Mouse (Mus musculus) liver, adult 2 months (tissue): ENCODE data around the gene Tsc2. TPM values are rescaled to one million over a fixed set of nuclear protein-coding genes. Genes with fewer than 3 reads are reported as not detected.
A peak's percentile ranks its signal among the peaks of the same experiment; 100 is the strongest.

Experiments
- DNase-seq: peaks from one replicate; pipeline ENCODE4 v3.0.0-alpha.2; 2011; ENCODE audit warnings: low read depth, low spot score; ENCODE audit errors: extremely low read depth
- H3K27ac ChIP-seq: fragments of 200-500 bp; replicated peaks from 2 replicates; pipeline ENCODE4 v1.5.1; 2012; ENCODE audit warnings: low read depth, mild to moderate bottlenecking, control low read depth, inconsistent platforms, low read length; ENCODE audit not compliant: insufficient read depth
- H3K27me3 ChIP-seq: fragments of 200-500 bp; 2 replicates; pipeline ENCODE4 v1.6.1; 2012; ENCODE audit warnings: mild to moderate bottlenecking, moderate library complexity, low read length, inconsistent platforms; ENCODE audit not compliant: control insufficient read depth, insufficient read depth
- H3K36me3 ChIP-seq: fragments of 200-500 bp; 2 replicates; pipeline ENCODE4 v1.6.1; 2012; ENCODE audit warnings: low read length, inconsistent platforms; ENCODE audit not compliant: control insufficient read depth, insufficient read depth
- H3K4me1 ChIP-seq: fragments of 200-500 bp; 2 replicates; pipeline ENCODE4 v1.6.1; 2011; ENCODE audit warnings: low read length; ENCODE audit not compliant: control insufficient read depth, insufficient read depth
- H3K4me3 ChIP-seq: fragments of 200-500 bp; 2 replicates; pipeline ENCODE4 v1.5.1; 2011; ENCODE audit warnings: low read depth, mild to moderate bottlenecking, control low read depth, low read length, moderate library complexity; ENCODE audit not compliant: insufficient read depth
- H3K79me2 ChIP-seq: fragments of 200-500 bp; 2 replicates; pipeline ENCODE4 v1.6.1; 2012; ENCODE audit warnings: inconsistent platforms, mild to moderate bottlenecking, low read length, moderate library complexity; ENCODE audit not compliant: control insufficient read depth, insufficient read depth
- H3K9ac ChIP-seq: fragments of 200-500 bp; 2 replicates; pipeline ENCODE4 v1.6.1; 2012; ENCODE audit warnings: low read depth, mild to moderate bottlenecking, control low read depth, inconsistent platforms, low read length
- CTCF ChIP-seq: fragments of 200-500 bp; IDR thresholded peaks from 2 replicates; pipeline ENCODE4 v1.5.1; 2011; ENCODE audit warnings: low read depth, low read length, control low read depth
- POLR2A ChIP-seq: fragments of 200-500 bp; IDR thresholded peaks from 2 replicates; pipeline ENCODE4 v1.6.1; 2011; ENCODE audit warnings: low read length, control low read depth; ENCODE audit not compliant: insufficient read depth; ENCODE audit errors: extremely low read depth
- WGBS: fragments of 180-500 bp; shearing (Covaris S2); methylation state at CpG from one replicate; pipeline ENCODE4 v1.1.7; 2018; 5-methylcytosine and 5-hydroxymethylcytosine counted together
- polyA plus RNA-seq: library from polyadenylated mRNA; depleted of rRNA; stranded (reverse); fragments of >200 nt; gene quantifications from 2 replicates; pipeline ENCODE4 v1.2.3, GENCODE M21; 2012
- total RNA-seq: library from RNA; depleted of rRNA; stranded (reverse); fragments of >200 nt; gene quantifications from 2 replicates; pipeline ENCODE4 v1.2.3, GENCODE M21; 2014

The Tsc2 gene
- total and polyA plus RNA-seq, 2 experiments, result 19.5 to 79.3 TPM

- Histone ChIP-seq H3K4me1 (0 out of 2 replicates have a peak, but pooled peaks cover 3% of the 10 kb centered on the region), H3K27me3 (no peaks in the 10 kb centered on the region), H3K9ac (no peak overlapping the region), H3K4me3 (no peak overlapping the region), H3K79me2 (no peaks in the 10 kb centered on the region), H3K36me3 (peaks cover 5% of the 10 kb centered on the region; the same call in 1 of the 2 replicates), H3K27ac (no peak overlapping the region)
- 94% methylated on average over 15 of the region's 15 CpGs for WGBS
- DNase-seq, result no peak
- TF ChIP-seq POLR2A, result no peak
- no peak for TF ChIP-seq CTCF
These were observed 8.2 kb upstream of the Tsc2 start for GRCm38 (mm10) chr17:24640581-24640980.

GRCm38 (mm10) chr17:24640119-24640518 is 7.7 kb upstream of the Tsc2 start:
- Histone ChIP-seq H3K79me2 (no peaks in the 10 kb centered on the region), H3K27ac (no peak overlapping the region), H3K4me1 (0 out of 2 replicates have a peak, but pooled peaks cover 3% of the 10 kb centered on the region), H3K27me3 (no peaks in the 10 kb centered on the region), H3K4me3 (no peak overlapping the region), H3K36me3 (peaks cover 5% of the 10 kb centered on the region; the same call in 1 of the 2 replicates), H3K9ac (no peak overlapping the region)
- WGBS, result 91% methylated on average over 7 of the region's 7 CpGs
- DNase-seq, result no peak
- TF ChIP-seq CTCF, result no peak
- TF ChIP-seq POLR2A, result no peak

- H3K36me3 ChIP-seq, result peaks cover 5% of the 10 kb centered on the region; the same call in 1 of the 2 replicates
- 91% methylated on average over 5 of the region's 5 CpGs for WGBS
- H3K4me3 ChIP-seq, result no peak overlapping the region
- H3K27ac ChIP-seq, result peak overlapping the region; percentile 34; the same call in 1 of the 2 replicates
- 0 out of 2 replicates have a peak, but pooled peaks cover 3% of the 10 kb centered on the region for H3K4me1 ChIP-seq
- DNase-seq, result no peak
- no peaks in the 10 kb centered on the region for H3K27me3 ChIP-seq
- TF ChIP-seq POLR2A (no peak), CTCF (no peak)
- no peaks in the 10 kb centered on the region for H3K79me2 ChIP-seq
- H3K9ac ChIP-seq, result no peak overlapping the region; the same call in 1 of the 2 replicates
These were observed 7.2 kb upstream of the Tsc2 start for GRCm38 (mm10) chr17:24639571-24639988.

GRCm38 (mm10) chr17:24638840-24639239 is 6.4 kb upstream of the Tsc2 start:
- TF ChIP-seq POLR2A, result no peak
- TF ChIP-seq CTCF, result no peak
- H3K79me2 ChIP-seq, result no peaks in the 10 kb centered on the region
- H3K27ac ChIP-seq, result no peak overlapping the region
- 83% methylated on average over 9 of the region's 9 CpGs for WGBS
- H3K9ac ChIP-seq, result no peak overlapping the region
- H3K27me3 ChIP-seq, result no peaks in the 10 kb centered on the region
- DNase-seq, result peak; percentile 44
- H3K4me3 ChIP-seq, result no peak overlapping the region
- H3K36me3 ChIP-seq, result peaks cover 5% of the 10 kb centered on the region; the same call in 1 of the 2 replicates
- 0 out of 2 replicates have a peak, but pooled peaks cover 3% of the 10 kb centered on the region for H3K4me1 ChIP-seq

DNA sequence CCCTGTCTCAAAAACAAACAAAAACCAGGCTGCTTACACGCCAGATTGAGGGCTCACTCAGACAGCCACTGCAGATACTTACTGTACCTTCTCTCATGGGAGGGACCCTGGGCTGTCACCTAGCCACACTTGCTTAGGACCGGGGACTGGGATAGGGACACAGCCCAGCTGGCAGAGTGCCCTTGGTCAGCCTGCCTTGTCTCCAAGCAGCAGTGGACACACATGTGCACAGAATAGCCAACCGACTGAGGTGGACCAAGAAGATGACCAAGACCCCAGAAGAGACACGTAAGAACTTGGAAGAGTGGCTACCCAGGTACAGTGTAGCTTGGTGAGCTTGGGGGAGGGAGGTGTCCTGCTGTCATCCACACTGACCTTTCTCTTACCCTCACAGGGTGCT is 5.8 kb upstream of the Tsc2 start:
- Histone ChIP-seq H3K27me3 (no peaks in the 10 kb centered on the region), H3K79me2 (no peaks in the 10 kb centered on the region), H3K9ac (no peak overlapping the region), H3K4me3 (no peak overlapping the region), H3K4me1 (peaks cover 5% of the 10 kb centered on the region), H3K36me3 (peaks cover 5% of the 10 kb centered on the region; the same call in 1 of the 2 replicates), H3K27ac (no peak overlapping the region)
- WGBS, result 71% methylated on average over 4 of the region's 4 CpGs
- DNase-seq, result no peak
- TF ChIP-seq CTCF, result no peak

DNA sequence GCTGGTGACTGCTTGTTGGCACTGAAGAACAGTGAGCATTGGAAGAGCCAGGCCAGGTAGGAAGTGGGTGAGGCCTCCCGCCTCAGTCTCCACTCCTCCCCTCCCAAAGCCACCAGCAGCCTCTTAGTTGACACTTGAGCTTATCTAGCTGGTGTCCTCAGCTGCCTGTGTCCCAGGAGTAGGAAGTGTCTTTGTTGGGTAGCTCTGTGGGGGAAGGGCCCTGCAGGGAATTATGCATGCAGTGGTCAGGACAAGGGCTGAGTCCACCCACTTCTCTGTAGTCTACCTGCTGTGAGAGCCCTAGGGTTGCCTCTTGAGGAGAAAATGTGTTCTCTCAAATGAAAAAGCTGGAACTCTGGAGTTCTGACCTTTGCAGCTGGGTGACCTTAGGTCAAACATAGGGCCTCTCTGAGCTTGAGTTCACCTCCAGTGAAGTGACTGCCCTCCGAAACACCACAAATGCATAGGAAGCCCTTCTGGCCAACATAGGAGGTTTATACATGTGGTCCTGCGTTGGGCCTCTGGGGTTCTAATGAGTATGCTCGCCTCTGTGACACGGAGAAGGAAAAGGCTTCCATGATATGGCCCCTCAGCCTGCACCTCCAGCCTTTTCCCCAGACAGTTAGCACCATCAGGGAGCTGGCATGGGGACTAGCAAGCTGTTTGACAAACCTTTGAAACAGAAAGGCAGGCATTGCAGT is 4.5 kb upstream of the Tsc2 start:
- TF ChIP-seq CTCF, result no peak
- no peak for TF ChIP-seq POLR2A
- Histone ChIP-seq H3K27me3 (no peaks in the 10 kb centered on the region), H3K27ac (no peak overlapping the region), H3K36me3 (peaks cover 5% of the 10 kb centered on the region; the same call in 1 of the 2 replicates), H3K9ac (no peak overlapping the region), H3K79me2 (no peaks in the 10 kb centered on the region), H3K4me3 (no peak overlapping the region), H3K4me1 (peaks cover 9% of the 10 kb centered on the region)
- 74% methylated on average over 5 of the region's 5 CpGs for WGBS
- DNase-seq, result no peak
